Mouse (Mus musculus) intestine, embryonic 15.5 days (tissue): Measurements from ENCODE around the gene Gen1. TPM values are rescaled to one million over a fixed set of nuclear protein-coding genes. Genes with fewer than 3 reads are reported as not detected.
A peak's percentile ranks its signal among the peaks of the same experiment; 100 is the strongest.

Source experiments
- ATAC-seq: fragments of 200-750 bp; cut with Nextera tagmentation; 2 replicates; pipeline ENCODE4 v1.8.0; 2017; ENCODE audit warnings: moderate TSS enrichment, moderate library complexity
- H3K27ac ChIP-seq: fragments of 300-500 bp; sonication (generic); 2 replicates; pipeline ENCODE4 v1.5.1; 2015; ENCODE audit warnings: mild to moderate bottlenecking, inconsistent platforms
- H3K27me3 ChIP-seq: fragments of 300-500 bp; sonication (generic); replicated peaks from 2 replicates; pipeline ENCODE4 v1.6.1; 2015; ENCODE audit warnings: inconsistent platforms
- H3K36me3 ChIP-seq: fragments of 300-500 bp; sonication (generic); 2 replicates; pipeline ENCODE4 v1.6.1; 2015; ENCODE audit warnings: inconsistent platforms
- H3K4me1 ChIP-seq: fragments of 300-500 bp; sonication (generic); replicated peaks from 2 replicates; pipeline ENCODE4 v1.6.1; 2015; ENCODE audit warnings: inconsistent platforms
- H3K4me2 ChIP-seq: fragments of 300-500 bp; sonication (generic); replicated peaks from 2 replicates; pipeline ENCODE4 v1.6.1; 2015; ENCODE audit warnings: mild to moderate bottlenecking, inconsistent platforms
- H3K4me3 ChIP-seq: fragments of 300-500 bp; sonication (generic); replicated peaks from 2 replicates; pipeline ENCODE4 v1.5.1; 2015; ENCODE audit warnings: inconsistent platforms
- H3K9ac ChIP-seq: fragments of 300-500 bp; sonication (generic); 2 replicates; pipeline ENCODE4 v1.6.1; 2015; ENCODE audit warnings: inconsistent platforms
- H3K9me3 ChIP-seq: fragments of 300-500 bp; sonication (generic); 2 replicates; pipeline ENCODE4 v1.6.1; 2016; ENCODE audit warnings: inconsistent platforms
- WGBS: fragments of 180-500 bp; shearing (Covaris S2); methylation state at CpG from one replicate; pipeline ENCODE4 v1.1.7; 2015; 5-methylcytosine and 5-hydroxymethylcytosine counted together
- polyA plus RNA-seq: library from polyadenylated mRNA; unstranded; fragments of >200 nt; fragmentation: Nextera tagmentation; extraction: Ambion mirVana; gene quantifications from 2 replicates; pipeline ENCODE4 v1.2.1, GENCODE M21; 2015

The Gen1 gene
- polyA plus RNA-seq, 1 experiment from 2014 or later, result 7.3 TPM

DNA sequence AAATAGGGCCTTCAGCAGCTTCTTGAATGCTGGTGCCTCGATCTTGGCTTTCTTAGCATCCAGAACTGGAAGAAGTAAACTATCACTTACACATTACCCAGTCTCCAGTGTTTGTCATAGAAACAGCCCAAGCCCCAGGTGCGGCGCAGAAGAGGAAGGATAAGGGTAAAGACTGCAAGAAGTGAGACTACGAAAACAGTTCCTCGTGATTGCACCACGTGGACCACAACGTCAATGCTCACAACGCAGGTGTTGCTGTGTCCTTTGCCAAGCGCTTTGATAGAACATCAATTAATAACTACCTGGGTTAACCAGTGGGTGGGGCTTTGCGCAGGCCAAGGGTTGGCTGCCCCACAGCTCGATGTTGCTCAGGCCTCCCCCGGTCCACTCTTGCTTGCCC is 64.9 kb downstream of the Gen1 start:
- H3K36me3 ChIP-seq, result no peaks in the 10 kb centered on the region
- H3K4me1 ChIP-seq, result peaks cover 3% of the 10 kb centered on the region; the same call in 1 of the 2 replicates
- no peak overlapping the region for H3K27ac ChIP-seq
- H3K9me3 ChIP-seq, result no peaks in the 10 kb centered on the region
- H3K9ac ChIP-seq, result no peak overlapping the region
- H3K27me3 ChIP-seq, result no peaks in the 10 kb centered on the region
- no peak overlapping the region for H3K4me2 ChIP-seq
- ATAC-seq, result no peak
- WGBS, result 91% methylated on average over 12 of the region's 12 CpGs
- no peak overlapping the region for H3K4me3 ChIP-seq

GRCm38 (mm10) chr12:11198551-11198950 is 67.0 kb downstream of the Gen1 start:
- no peaks in the 10 kb centered on the region for H3K27me3 ChIP-seq
- no peaks in the 10 kb centered on the region for H3K9me3 ChIP-seq
- no peak overlapping the region for H3K4me3 ChIP-seq
- 38% methylated on average over 2 of the region's 2 CpGs for WGBS
- ATAC-seq, result no peak
- no peaks in the 10 kb centered on the region for H3K36me3 ChIP-seq
- no peak overlapping the region for H3K4me2 ChIP-seq
- H3K27ac ChIP-seq, result no peak overlapping the region
- H3K4me1 ChIP-seq, result no peaks in the 10 kb centered on the region; the same call in 1 of the 2 replicates
- H3K9ac ChIP-seq, result no peak overlapping the region

GRCm38 (mm10) chr12:11198026-11198425 is 67.6 kb downstream of the Gen1 start:
- no peak for ATAC-seq
- 51% methylated on average over 4 of the region's 4 CpGs for WGBS
- H3K4me1 ChIP-seq, result no peaks in the 10 kb centered on the region; the same call in 1 of the 2 replicates
- H3K4me3 ChIP-seq, result no peak overlapping the region
- no peak overlapping the region for H3K4me2 ChIP-seq
- H3K27ac ChIP-seq, result no peak overlapping the region
- no peaks in the 10 kb centered on the region for H3K27me3 ChIP-seq
- no peaks in the 10 kb centered on the region for H3K36me3 ChIP-seq
- H3K9ac ChIP-seq, result no peak overlapping the region
- no peaks in the 10 kb centered on the region for H3K9me3 ChIP-seq

- Histone ChIP-seq H3K27me3 (no peaks in the 10 kb centered on the region), H3K4me3 (no peak overlapping the region), H3K4me2 (no peak overlapping the region), H3K27ac (no peak overlapping the region), H3K9me3 (no peaks in the 10 kb centered on the region), H3K4me1 (no peaks in the 10 kb centered on the region; the same call in 1 of the 2 replicates), H3K9ac (no peak overlapping the region), H3K36me3 (no peaks in the 10 kb centered on the region)
- 57% methylated on average over 5 of the region's 5 CpGs for WGBS
- no peak for ATAC-seq
Observed at GRCm38 (mm10) chr12:11196830-11197229, 68.8 kb downstream of the Gen1 start.

DNA sequence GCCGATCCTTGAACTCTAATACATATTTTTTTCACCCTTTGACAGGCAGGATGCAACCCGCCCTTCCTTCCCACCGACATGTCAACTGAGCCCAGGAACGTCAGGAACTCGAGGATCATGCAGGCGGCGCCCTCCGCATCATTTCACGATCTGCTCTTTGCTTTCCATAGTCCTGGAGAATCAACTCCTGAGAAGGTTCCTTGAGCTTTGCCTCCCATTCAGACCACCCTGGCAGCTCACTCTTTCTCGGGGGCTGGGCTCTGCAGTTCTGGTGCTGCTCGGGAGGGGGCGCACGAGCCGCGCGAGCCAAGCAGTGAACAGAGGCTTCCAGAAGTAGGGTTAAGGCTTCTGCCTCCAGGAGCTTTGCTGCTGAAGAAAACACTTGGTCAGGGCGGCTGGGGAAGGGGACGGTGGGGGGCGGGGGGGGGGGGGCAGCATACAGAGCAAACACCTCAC is 69.4 kb downstream of the Gen1 start:
- Histone ChIP-seq H3K4me2 (peak overlapping the region; percentile 52), H3K27me3 (no peaks in the 10 kb centered on the region), H3K9ac (no peak overlapping the region), H3K36me3 (no peaks in the 10 kb centered on the region), H3K27ac (no peak overlapping the region), H3K9me3 (no peaks in the 10 kb centered on the region), H3K4me1 (no peaks in the 10 kb centered on the region; the same call in 1 of the 2 replicates), H3K4me3 (no peak overlapping the region)
- ATAC-seq, result peak; percentile 70
- WGBS, result 5% methylated on average over 19 of the region's 19 CpGs

DNA sequence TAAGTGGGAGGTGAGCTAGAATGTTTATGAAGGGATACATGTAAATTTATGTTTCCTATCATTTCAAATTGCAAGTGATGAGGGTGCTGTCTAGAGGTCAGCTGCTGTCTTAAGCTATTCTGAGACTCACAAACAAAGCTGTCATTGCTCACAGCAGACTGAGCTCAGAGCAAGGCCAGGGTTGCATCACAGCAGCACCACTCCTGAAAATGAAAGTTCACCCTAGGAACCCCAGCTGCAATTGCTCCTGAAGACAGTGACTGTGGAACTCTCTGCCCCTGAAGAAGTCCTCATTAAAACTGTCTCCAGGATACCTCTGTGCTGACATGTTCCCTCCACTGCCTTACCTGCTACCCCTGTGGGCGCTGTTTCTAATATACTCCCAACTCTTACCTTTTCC is 70.6 kb downstream of the Gen1 start:
- no peak for ATAC-seq
- H3K27me3 ChIP-seq, result no peaks in the 10 kb centered on the region
- WGBS, result 92% methylated on average over 1 of the region's 1 CpGs
- no peaks in the 10 kb centered on the region; the same call in 1 of the 2 replicates for H3K4me1 ChIP-seq
- H3K36me3 ChIP-seq, result no peaks in the 10 kb centered on the region
- H3K9ac ChIP-seq, result no peak overlapping the region
- no peaks in the 10 kb centered on the region for H3K9me3 ChIP-seq
- no peak overlapping the region for H3K4me2 ChIP-seq
- no peak overlapping the region for H3K27ac ChIP-seq
- no peak overlapping the region for H3K4me3 ChIP-seq

Other genes starting within 250 kb of the Gen1 start
- gene Kcns3, start 114.7 kb downstream of the Gen1 start, polyA plus RNA-seq, result 4.0 and 4.6 TPM in 2 replicates
- not detected in 2 replicates for gene Msgn1, start 56.8 kb downstream of the Gen1 start, polyA plus RNA-seq
- gene Smc6, start 85 bp upstream of the Gen1 start, polyA plus RNA-seq, result 103 and 134 TPM in 2 replicates
- 0.44 and 0.62 TPM in 2 replicates for gene Vsnl1, start 170.8 kb upstream of the Gen1 start, polyA plus RNA-seq
- 0.08 and 0.28 TPM in 2 replicates for gene Rad51ap2, start 190.3 kb upstream of the Gen1 start, polyA plus RNA-seq